Mouse (Mus musculus): ENCODE data around the gene Cpne9.

GRCm38 (mm10) chr6:113343177-113344092 is 61.3 kb downstream of the Cpne9 start, which contains the start of gene Camk1:
- TF ChIP-seq CTCF (IDR thresholded peaks at IDR 0.05; ENCODE audit: extremely low read depth, insufficient read depth, insufficient read length, insufficient replicate concordance) (no peak), POLR2A (IDR thresholded peaks at IDR 0.05; ENCODE audit: low read depth, low read length) (no peak; the same call in 1 of the 2 replicates)
